Comparison of ENCODE assay signal across 20 mouse cellular contexts in the genomic region with DNA sequence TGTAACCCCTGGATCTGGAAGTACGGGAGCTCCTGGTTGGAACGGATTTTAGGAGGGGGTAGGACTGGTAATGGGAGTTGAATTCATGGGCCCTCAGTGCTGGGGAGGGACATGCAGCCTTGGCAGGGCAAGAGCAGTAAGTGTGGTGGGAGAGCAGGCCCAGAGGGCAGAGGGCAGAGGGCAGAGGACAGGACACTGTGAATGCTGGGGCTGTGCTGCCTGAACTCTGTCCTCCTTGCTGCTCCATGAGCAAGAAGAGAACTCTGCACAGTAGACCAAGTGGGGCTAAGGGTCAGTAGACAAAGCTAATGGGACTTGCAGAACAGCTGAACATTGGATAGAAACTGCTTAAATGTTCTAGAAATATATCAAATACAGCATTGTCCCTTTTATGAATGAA.
"Had no signal": no experiment of that assay in that cellular context is flagged by ENCODE, and none has a peak within 500 bp of the region (broad histone marks: within the 10 kb centered on the region; RNA-seq: fewer than 3 reads in every experiment).

No protein-coding gene starts in this region.

- H3K4me2 ChIP-seq: intestine, embryonic 15.5 days; limb, embryonic 13.5 days; liver, embryonic 11.5 days; midbrain, embryonic 11.5 days; neural tube, embryonic 12.5 days; neural tube, embryonic 15.5 days had no signal

- H3K27ac ChIP-seq: intestine, embryonic 15.5 days; kidney, postnatal 0 days; limb, embryonic 10.5 days; limb, embryonic 13.5 days; liver, embryonic 14.5 days; neural tube, embryonic 12.5 days; neural tube, embryonic 15.5 days; stomach, postnatal 0 days had no signal

- H3K9ac ChIP-seq: intestine, embryonic 15.5 days; limb, embryonic 13.5 days; liver, embryonic 14.5 days; neural tube, embryonic 12.5 days; neural tube, embryonic 15.5 days had no signal

- H3K27me3 ChIP-seq: intestine, embryonic 15.5 days; limb, embryonic 13.5 days; neural tube, embryonic 12.5 days; neural tube, embryonic 15.5 days had no signal

- H3K9me3 ChIP-seq: intestine, embryonic 15.5 days; limb, embryonic 10.5 days; limb, embryonic 13.5 days; neural tube, embryonic 12.5 days; neural tube, embryonic 15.5 days had no signal

- ATAC-seq: hindbrain, embryonic 16.5 days; intestine, embryonic 15.5 days had no signal

- H3K4me1 ChIP-seq: intestine, embryonic 15.5 days; limb, embryonic 10.5 days; limb, embryonic 13.5 days; neural tube, embryonic 15.5 days had no signal

- DNase-seq: layer of hippocampus, adult 9-11 months; lung, adult 2 months; lung, postnatal 14 days; lung, postnatal 4 days; midbrain, embryonic 14.5 days; right cerebral cortex, adult 18-20 months; right cerebral cortex, postnatal 14 days; right cerebral cortex, postnatal 4 days; thymus, postnatal 25 days had no signal

- H3K4me3 ChIP-seq: intestine, embryonic 15.5 days; limb, embryonic 10.5 days; limb, embryonic 13.5 days; neural tube, embryonic 12.5 days; neural tube, embryonic 15.5 days had no signal
